Mouse (Mus musculus) kidney, postnatal 10 days (tissue): ENCODE results near the gene Vmn1r229.

Source experiments
- DNase-seq: peaks from one replicate; pipeline ENCODE4 v3.0.0; 2021; ENCODE audit warnings: mixed read lengths

The Vmn1r229 gene

GRCm38 (mm10) chr17:20811255-20811654 lies at the start of gene Vmn1r229:
TSS of gene Vmn1r229 (plus strand) at chr17:20811555.
- no peak for DNase-seq

GRCm38 (mm10) chr17:20786057-20786456 lies 25.3 kb upstream of the Vmn1r229 start, which contains the start of gene Vmn1r228:
TSS of gene Vmn1r228 (minus strand) at chr17:20786157.
- DNase-seq = no peak

- no peak for DNase-seq
These were observed 28.8 kb downstream of the Vmn1r229 start, which contains the start of gene Vmn1r230 for GRCm38 (mm10) chr17:20840144-20840543. TSS of gene Vmn1r230 (plus strand) at chr17:20840444.
